Comparison of ENCODE assay signal across 31 mouse cellular contexts in the genomic region with DNA sequence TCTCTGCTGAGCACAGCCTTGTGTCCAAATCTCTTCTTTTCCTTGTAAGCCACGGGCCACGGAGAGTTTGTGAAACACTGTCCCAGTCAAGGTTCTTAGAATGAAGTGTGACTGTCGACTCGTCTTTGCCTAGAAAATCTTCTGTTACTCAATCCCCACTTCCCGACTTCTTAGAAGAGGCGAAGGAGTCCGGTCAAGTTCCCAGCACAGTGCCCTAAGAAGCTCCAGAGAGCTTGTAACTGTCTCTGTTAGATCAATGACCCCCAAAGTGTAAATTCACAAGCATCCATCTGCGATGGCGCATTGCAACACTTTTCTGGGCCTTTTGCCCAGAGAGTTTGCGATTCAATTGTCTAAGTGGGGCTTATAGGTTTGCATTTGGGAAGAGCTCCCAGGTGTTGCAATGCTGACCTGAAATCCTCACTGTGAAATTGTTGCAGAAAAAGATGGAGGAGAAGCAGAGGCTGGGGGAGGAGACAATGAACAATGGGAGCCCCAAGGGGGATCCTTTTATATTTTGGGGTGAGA. TPM values are rescaled to one million over a fixed set of nuclear protein-coding genes. Genes with fewer than 3 reads are reported as not detected.
DNase-seq lines count a peak whose midpoint lies in the region; ATAC-seq and TF ChIP-seq lines count a peak whose summit lies in the region.
"Had no signal": no experiment of that assay in that cellular context is flagged by ENCODE, and none has a peak within 500 bp of the region (broad histone marks: within the 10 kb centered on the region; RNA-seq: fewer than 3 reads in every experiment).

No protein-coding gene starts in this region.

- H3K36me3 ChIP-seq in hindbrain, postnatal 0 days (ENCODE audit: insufficient read depth, low read length): no peaks in the 10 kb centered on the region
- no peaks in the 10 kb centered on the region for H3K36me3 ChIP-seq in hindbrain, embryonic 13.5 days
- no peaks in the 10 kb centered on the region for H3K36me3 ChIP-seq in lung, postnatal 0 days (ENCODE audit: insufficient read depth, low read length)
- H3K36me3 ChIP-seq: embryonic facial prominence, embryonic 13.5 days; forebrain, embryonic 12.5 days; liver, embryonic 13.5 days; neural tube, embryonic 15.5 days; stomach, embryonic 15.5 days had no signal

- no peak overlapping the region for H3K4me2 ChIP-seq in hindbrain, postnatal 0 days (ENCODE audit: low read depth, low read length)
- H3K4me2 ChIP-seq in hindbrain, embryonic 13.5 days: no peak overlapping the region
- no peak overlapping the region for H3K4me2 ChIP-seq in lung, postnatal 0 days (replicated peaks; ENCODE audit: low read depth, low read length)
- H3K4me2 ChIP-seq: embryonic facial prominence, embryonic 13.5 days; forebrain, embryonic 12.5 days; heart, embryonic 11.5 days; hindbrain, embryonic 14.5 days; liver, embryonic 13.5 days; neural tube, embryonic 15.5 days; stomach, embryonic 15.5 days had no signal

- WGBS in hindbrain, postnatal 0 days: 82% methylated on average over 10 of the region's 10 CpGs
- 89% methylated on average over 10 of the region's 10 CpGs for WGBS in hindbrain, embryonic 13.5 days
- WGBS in lung, postnatal 0 days: 48% methylated on average over 10 of the region's 10 CpGs

- H3K9me3 ChIP-seq in hindbrain, postnatal 0 days (ENCODE audit: low read length): no peaks in the 10 kb centered on the region
- no peaks in the 10 kb centered on the region for H3K9me3 ChIP-seq in hindbrain, embryonic 13.5 days
- no peaks in the 10 kb centered on the region for H3K9me3 ChIP-seq in lung, postnatal 0 days (ENCODE audit: low read length)
- H3K9me3 ChIP-seq: embryonic facial prominence, embryonic 13.5 days; forebrain, embryonic 12.5 days; liver, embryonic 13.5 days; neural tube, embryonic 15.5 days; stomach, embryonic 15.5 days had no signal

- H3K4me1 ChIP-seq in hindbrain, postnatal 0 days (ENCODE audit: insufficient read depth, low read length): no peaks in the 10 kb centered on the region
- H3K4me1 ChIP-seq in hindbrain, embryonic 13.5 days (replicated peaks): no peaks in the 10 kb centered on the region
- H3K4me1 ChIP-seq in lung, postnatal 0 days (ENCODE audit: insufficient read depth, low read depth, low read length): no peaks in the 10 kb centered on the region
- H3K4me1 ChIP-seq: embryonic facial prominence, embryonic 13.5 days; forebrain, embryonic 12.5 days; neural tube, embryonic 15.5 days; stomach, embryonic 15.5 days had no signal

- no peak; the same call in 1 of the 2 replicates for TF ChIP-seq EP300 in lung, postnatal 0 days (IDR thresholded peaks at IDR 0.05)

- H3K9ac ChIP-seq in hindbrain, postnatal 0 days (replicated peaks; ENCODE audit: low read length): no peak overlapping the region
- no peak overlapping the region for H3K9ac ChIP-seq in hindbrain, embryonic 13.5 days
- no peak overlapping the region for H3K9ac ChIP-seq in lung, postnatal 0 days (replicated peaks; ENCODE audit: low read depth)
- H3K9ac ChIP-seq: embryonic facial prominence, embryonic 13.5 days; forebrain, embryonic 12.5 days; hindbrain, embryonic 14.5 days; liver, embryonic 13.5 days; neural tube, embryonic 15.5 days; stomach, embryonic 15.5 days had no signal

- no peak overlapping the region for H3K27ac ChIP-seq in hindbrain, postnatal 0 days
- H3K27ac ChIP-seq in hindbrain, embryonic 13.5 days: no peak overlapping the region
- H3K27ac ChIP-seq in lung, postnatal 0 days (ENCODE audit: low read length): no peak overlapping the region
- H3K27ac ChIP-seq: embryonic facial prominence, embryonic 13.5 days; forebrain, embryonic 12.5 days; hindbrain, embryonic 14.5 days; liver, embryonic 13.5 days; neural tube, embryonic 15.5 days; stomach, embryonic 15.5 days had no signal

- no peaks in the 10 kb centered on the region for H3K27me3 ChIP-seq in hindbrain, postnatal 0 days (ENCODE audit: insufficient read depth, low read length)
- H3K27me3 ChIP-seq in hindbrain, embryonic 13.5 days: no peaks in the 10 kb centered on the region
- no peaks in the 10 kb centered on the region for H3K27me3 ChIP-seq in lung, postnatal 0 days (replicated peaks; ENCODE audit: insufficient read depth, low read length)
- H3K27me3 ChIP-seq: embryonic facial prominence, embryonic 13.5 days; forebrain, embryonic 12.5 days; liver, embryonic 13.5 days; neural tube, embryonic 15.5 days; stomach, embryonic 15.5 days had no signal

- no peak for ATAC-seq in hindbrain, postnatal 0 days
- no peak for ATAC-seq in hindbrain, embryonic 13.5 days (ENCODE audit: low FRiP score)
- peak; percentile 76 for ATAC-seq in lung, postnatal 0 days
- no peak for ATAC-seq in activated CD4-positive, CD25-positive, alpha-beta regulatory T cell, adult 4 months
- ATAC-seq: CD4-positive, CD25-positive, alpha-beta regulatory T cell, adult 4 months; inflammation-experienced regulatory T-cells, adult 6 months had no signal

- TF ChIP-seq CTCF in hindbrain, postnatal 0 days (IDR thresholded peaks at IDR 0.05; ENCODE audit: low read depth): no peak
- TF ChIP-seq CTCF in lung, postnatal 0 days (IDR thresholded peaks at IDR 0.05): no peak

- peak; percentile 1 for DNase-seq in hindbrain, postnatal 0 days (ENCODE audit: low spot score)
- peak; percentile 84 for DNase-seq in lung, postnatal 0 days (ENCODE audit: low spot score)
- no peak for DNase-seq in lung, postnatal 10 days
- DNase-seq in gonadal fat pad, adult 2 months (ENCODE audit: low read depth): peak; percentile 77
- DNase-seq in thymus, adult 18-20 months: no peak
- DNase-seq: adrenal gland, postnatal 14 days; cerebellum, adult 11 months; cerebellum, adult 9-10 months; cerebellum, postnatal 36 days; embryo, embryonic 11 days; gastrocnemius, postnatal 14 days; heart, adult 18-20 months; heart, postnatal 4 days; kidney, adult 11 months; kidney, postnatal 14 days; liver, embryonic 13.5 days; midbrain, embryonic 14.5 days; retina, postnatal 1 day; right cerebral cortex, postnatal 14 days; thymus, postnatal 14 days had no signal

- no peak overlapping the region for H3K4me3 ChIP-seq in hindbrain, postnatal 0 days (ENCODE audit: low read length)
- H3K4me3 ChIP-seq in hindbrain, embryonic 13.5 days: no peak overlapping the region
- H3K4me3 ChIP-seq in lung, postnatal 0 days (ENCODE audit: low read depth, low read length): no peak overlapping the region
- H3K4me3 ChIP-seq: embryonic facial prominence, embryonic 13.5 days; erythroblast, embryonic 14.5 days; forebrain, embryonic 12.5 days; liver, embryonic 13.5 days; neural tube, embryonic 15.5 days; stomach, embryonic 15.5 days had no signal

RNA-seq across cellular contexts. Expression of a gene that starts 54.9 kb away (rescaled TPM):
- total RNA-seq in hindbrain, postnatal 0 days (2014; rRNA removed): 28.0 and 28.5 TPM in 2 replicates
- polyA plus RNA-seq in hindbrain, postnatal 0 days (2015; fragmentation: Nextera tagmentation; extraction: Ambion mirVana): 16.3 and 17.1 TPM in 2 replicates
- polyA plus RNA-seq in hindbrain, embryonic 13.5 days (2015; fragmentation: Nextera tagmentation; extraction: Ambion mirVana): 28.7 and 29.1 TPM in 2 replicates
- 7.2 and 7.7 TPM in 2 replicates for polyA plus RNA-seq in lung, postnatal 0 days (2015; fragmentation: Nextera tagmentation; extraction: Ambion mirVana)
- polyA plus RNA-seq in gonadal fat pad, adult 2 months (2012; rRNA removed): 7.9 and 8.7 TPM in 2 replicates
- 1 to 10 TPM in 1 of 2 experiments, under 1 TPM in 1; 0.87 to 1.4 TPM for polyA plus RNA-seq in activated CD4-positive, CD25-positive, alpha-beta regulatory T cell, adult 4 months (2017; shearing (Covaris generic))

Comparison
In these comparisons a context has a peak if more than half of its experiments do, and no peak if none do; other contexts are left out.
1. DNase-seq: peak in hindbrain, postnatal 0 days (single experiment), lung, postnatal 0 days (single experiment) and gonadal fat pad, adult 2 months (single experiment); none in lung, postnatal 10 days (single experiment) and thymus, adult 18-20 months (0 of 2).